Mouse (Mus musculus) forelimb bud, embryonic 11.5 days (tissue): ENCODE results near the gene Gm6899.

Experiments
- DNase-seq: peaks from one replicate; pipeline ENCODE4 v3.0.0-alpha.2; 2012; ENCODE audit warnings: low read depth, low spot score

The Gm6899 gene

GRCm38 (mm10) chr11:26642141-26642540 is 49.1 kb downstream of the Gm6899 start:
- DNase-seq, result no peak
